Mouse (Mus musculus): ENCODE measurements around the gene Rragd. TPM values are rescaled to one million over a fixed set of nuclear protein-coding genes. Genes with fewer than 3 reads are reported as not detected.

Gene Rragd
- polyA plus RNA-seq, 1 experiment from 2014 or later, result 1.4 TPM

- ChIA-PET CTCF (no interaction called here), POLR2A (no interaction called here)
- no peak for TF ChIP-seq CTCF (IDR thresholded peaks at IDR 0.05)
- no peaks in the 10 kb centered on the region for H3K27me3 ChIP-seq
- no peak for DNase-seq (ENCODE audit: low read depth, low spot score)
- in situ Hi-C loops (cut with MboI; ENCODE audit: low pct_unique_long_range_greater_than_20kb), result no loop called here
- ATAC-seq, result no peak
Measured at GRCm38 (mm10) chr4:33068894-33069293, 86.1 kb downstream of the Rragd start.

- DNase-seq (ENCODE audit: low read depth, low spot score), result no peak
- H3K27me3 ChIP-seq, result no peaks in the 10 kb centered on the region
- ChIA-PET CTCF (no interaction called here), POLR2A (no interaction called here)
- TF ChIP-seq CTCF (IDR thresholded peaks at IDR 0.05), result no peak
- no peak for ATAC-seq
- in situ Hi-C loops (cut with MboI; ENCODE audit: low pct_unique_long_range_greater_than_20kb), result no loop called here
Measured at GRCm38 (mm10) chr4:33070326-33070725, 87.5 kb downstream of the Rragd start.

GRCm38 (mm10) chr4:33071337-33071736 lies 88.5 kb downstream of the Rragd start:
- CTCF ChIA-PET, result no interaction called here
- TF ChIP-seq CTCF (IDR thresholded peaks at IDR 0.05), result no peak
- H3K27me3 ChIP-seq, result no peaks in the 10 kb centered on the region
- DNase-seq (ENCODE audit: low read depth, low spot score) (no peak), ATAC-seq (no peak)
- in situ Hi-C loops (cut with MboI; ENCODE audit: low pct_unique_long_range_greater_than_20kb), result no loop called here
- POLR2A ChIA-PET, result no interaction called here

Other genes with a start within 250 kb of the Rragd start
- gene Lyrm2, start 182.8 kb upstream of the Rragd start, polyA plus RNA-seq (2021), result 10.0 TPM
- gene Ankrd6, start 32.2 kb upstream of the Rragd start, polyA plus RNA-seq (2021), result 0.08 TPM
- gene Ube2j1, start 48.4 kb downstream of the Rragd start, polyA plus RNA-seq (2021), result 36.6 TPM
- 0.06 TPM for gene Gabrr2, start 80.0 kb downstream of the Rragd start, polyA plus RNA-seq (2021)
- not detected for gene Gabrr1, start 149.5 kb downstream of the Rragd start, polyA plus RNA-seq (2021)
- 0.39 TPM for gene Pm20d2, start 206.7 kb downstream of the Rragd start, polyA plus RNA-seq (2021)
- gene Srsf12, start 226.0 kb downstream of the Rragd start, polyA plus RNA-seq (2021), result 0.03 TPM

Measured in Patski (cell line).